Mouse (Mus musculus) cerebellum, postnatal 4 days (tissue): ENCODE data around the gene Dap.
A peak's percentile ranks its signal among the peaks of the same experiment; 100 is the strongest.

Experiments used
- DNase-seq, 2 experiments: peaks; one replicate each; pipeline ENCODE4 v3.0.0; 2022; ENCODE audit warnings: low spot score in 2 of 2, mixed read lengths in 1 of 2

The Dap gene

GRCm38 (mm10) chr15:31224135-31224761, at the start of gene Dap:
Gene Dap (plus strand): TSS chr15:31224314.
- peak; percentile 94 to 99 for DNase-seq

DNA sequence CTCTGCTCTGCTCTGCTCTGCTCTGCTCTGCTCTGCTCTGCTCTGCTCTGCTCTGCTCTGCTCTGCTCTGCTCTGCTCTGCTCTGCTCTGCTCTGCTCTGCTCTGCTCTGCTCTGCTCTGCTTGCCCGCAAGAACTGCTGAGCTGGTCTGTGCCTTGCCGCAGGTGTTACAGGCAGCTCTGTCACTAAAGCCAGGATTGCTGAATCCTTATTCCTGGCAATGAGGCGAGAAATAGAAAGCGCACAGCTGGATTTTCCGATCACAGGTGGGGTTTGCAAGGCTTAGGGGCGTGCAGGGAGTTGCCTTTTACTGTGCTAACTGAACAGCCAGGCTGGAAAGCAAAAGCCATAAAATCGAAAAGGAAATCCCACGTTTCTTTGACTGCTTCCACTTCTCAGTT, 47.5 kb upstream of the Dap start:
- no peak for DNase-seq

DNA sequence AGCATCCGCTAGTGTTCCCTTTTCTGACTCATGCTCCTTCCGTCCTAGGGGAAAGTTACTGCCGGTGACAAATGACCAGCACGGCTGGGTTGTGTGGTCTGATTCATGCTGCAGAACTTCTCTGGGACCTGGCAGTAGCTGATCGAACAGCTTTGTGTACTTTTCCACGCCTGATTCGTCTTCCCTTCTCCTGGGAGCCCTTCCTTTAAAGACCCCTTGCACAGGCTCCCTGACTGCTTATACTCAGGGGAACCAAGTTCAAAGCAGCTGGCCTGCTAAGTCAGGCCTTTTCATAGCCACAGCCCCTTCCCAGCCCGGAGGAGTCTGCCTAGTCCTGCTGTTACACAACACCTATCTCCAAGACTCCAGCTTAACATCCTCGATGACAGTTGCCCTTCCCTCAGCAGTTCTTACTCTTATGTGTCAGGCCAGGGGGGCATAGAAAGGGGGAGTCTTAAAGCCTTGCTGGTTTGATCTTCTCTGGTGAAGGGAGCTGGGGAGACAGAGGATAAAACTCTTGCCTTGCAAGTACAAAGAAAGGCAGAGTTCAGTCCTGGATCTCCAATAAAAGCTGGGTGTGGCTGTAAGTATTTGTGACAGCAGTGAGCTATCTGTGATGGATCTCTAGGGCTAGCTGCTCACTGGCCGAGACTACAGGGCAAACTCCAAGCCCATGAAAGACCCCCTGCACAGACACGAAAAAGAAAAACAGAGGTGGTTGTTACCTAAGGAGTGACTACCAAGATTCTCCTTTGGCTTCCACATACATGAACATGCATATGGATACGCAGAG, 39.3 kb upstream of the Dap start:
- no peak for DNase-seq

DNA sequence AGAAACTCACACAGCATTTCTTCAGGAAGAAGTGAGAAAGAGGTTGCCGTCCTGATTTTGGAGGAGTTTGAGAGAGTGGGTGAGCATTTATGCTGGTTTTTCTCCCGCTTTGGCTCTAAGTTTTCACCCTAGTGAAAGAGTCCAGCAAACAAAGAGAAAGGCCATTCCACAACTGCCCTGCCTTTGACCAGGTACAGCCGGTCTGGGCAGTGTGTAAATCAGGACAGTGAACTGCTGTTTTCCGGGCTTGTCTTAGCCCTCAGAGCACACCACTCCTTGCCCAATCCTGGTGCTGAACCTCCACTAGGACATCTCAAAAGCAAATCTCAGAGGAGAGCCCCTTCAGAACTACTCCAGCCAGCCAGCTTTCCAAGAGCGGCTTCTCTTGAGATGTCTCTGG, 38.6 kb upstream of the Dap start:
- DNase-seq: no peak

GRCm38 (mm10) chr15:31186371-31186901, 37.7 kb upstream of the Dap start:
- DNase-seq: no peak

GRCm38 (mm10) chr15:31192563-31192962, 31.6 kb upstream of the Dap start:
- no peak for DNase-seq

GRCm38 (mm10) chr15:31195776-31196175, 28.3 kb upstream of the Dap start:
- no peak for DNase-seq

DNA sequence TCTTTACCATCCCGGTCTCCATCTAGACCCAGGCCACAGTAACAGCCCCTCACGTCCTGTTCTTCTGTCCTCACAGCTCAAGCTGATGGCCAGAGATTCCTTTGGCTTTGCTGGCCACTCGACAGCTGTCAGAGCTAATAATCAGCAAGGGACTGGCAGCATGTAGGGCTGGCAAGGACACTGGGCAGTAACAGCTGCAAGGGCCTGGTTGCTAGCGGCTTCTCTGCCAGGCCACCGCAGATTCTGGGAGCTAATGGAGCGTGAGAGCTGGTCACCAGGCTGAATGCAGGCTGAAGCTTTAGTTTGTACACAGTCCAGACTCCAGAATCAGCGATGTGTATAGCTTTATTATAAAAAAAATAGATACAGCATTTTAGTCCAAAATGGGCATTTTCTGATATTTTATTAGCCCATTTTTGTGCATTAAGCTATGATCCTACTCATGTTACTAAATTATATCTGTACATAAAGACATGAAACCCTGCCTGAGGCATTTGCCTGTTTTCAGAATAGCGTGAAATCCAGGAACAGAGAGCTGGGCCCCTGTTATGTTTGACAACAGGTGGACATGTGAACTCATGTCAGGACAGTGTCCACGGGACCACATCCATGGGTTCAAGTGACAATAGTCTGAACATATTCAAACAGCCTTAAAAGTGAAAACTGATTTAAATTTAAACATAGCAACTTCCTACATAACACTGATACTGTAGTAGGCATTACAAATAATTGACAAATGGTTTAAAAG, 16.6 kb upstream of the Dap start:
- peak in 1 of 2 experiments; percentile 72 for DNase-seq

GRCm38 (mm10) chr15:31211910-31212309, 12.2 kb upstream of the Dap start:
- no peak for DNase-seq

- no peak for DNase-seq
These were observed 10.4 kb upstream of the Dap start for GRCm38 (mm10) chr15:31213619-31214270.

- no peak for DNase-seq
These were observed 1.9 kb upstream of the Dap start for GRCm38 (mm10) chr15:31222216-31222615.

DNA sequence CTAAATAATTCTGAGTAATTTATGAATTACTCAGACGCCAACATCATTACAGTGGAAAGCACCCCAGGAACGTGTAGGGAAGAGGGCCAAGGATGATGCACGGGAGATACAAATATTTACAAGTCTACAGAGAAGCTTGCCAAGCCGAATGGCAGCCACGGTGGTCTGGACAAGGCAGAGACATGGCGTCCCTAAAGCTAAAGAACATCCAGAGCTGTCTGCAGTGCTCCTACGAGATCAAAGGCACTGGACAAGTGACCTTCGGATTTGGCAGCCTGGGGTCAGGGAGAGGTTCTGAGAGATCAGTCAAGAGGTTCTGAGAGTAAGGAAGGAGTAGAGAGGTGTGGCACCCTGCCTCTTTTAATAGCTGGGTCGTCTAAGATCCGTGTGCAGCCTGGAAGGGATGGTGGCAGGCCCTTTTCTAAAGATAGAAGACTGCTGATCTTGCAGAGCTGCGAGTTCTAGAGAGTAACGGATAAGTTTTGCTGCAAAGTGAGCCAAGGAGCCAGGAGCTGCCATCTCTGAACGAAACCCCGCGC, 449 bp upstream of the Dap start:
- no peak for DNase-seq

GRCm38 (mm10) chr15:31224806-31225642, 910 bp downstream of the Dap start:
- no peak for DNase-seq

DNA sequence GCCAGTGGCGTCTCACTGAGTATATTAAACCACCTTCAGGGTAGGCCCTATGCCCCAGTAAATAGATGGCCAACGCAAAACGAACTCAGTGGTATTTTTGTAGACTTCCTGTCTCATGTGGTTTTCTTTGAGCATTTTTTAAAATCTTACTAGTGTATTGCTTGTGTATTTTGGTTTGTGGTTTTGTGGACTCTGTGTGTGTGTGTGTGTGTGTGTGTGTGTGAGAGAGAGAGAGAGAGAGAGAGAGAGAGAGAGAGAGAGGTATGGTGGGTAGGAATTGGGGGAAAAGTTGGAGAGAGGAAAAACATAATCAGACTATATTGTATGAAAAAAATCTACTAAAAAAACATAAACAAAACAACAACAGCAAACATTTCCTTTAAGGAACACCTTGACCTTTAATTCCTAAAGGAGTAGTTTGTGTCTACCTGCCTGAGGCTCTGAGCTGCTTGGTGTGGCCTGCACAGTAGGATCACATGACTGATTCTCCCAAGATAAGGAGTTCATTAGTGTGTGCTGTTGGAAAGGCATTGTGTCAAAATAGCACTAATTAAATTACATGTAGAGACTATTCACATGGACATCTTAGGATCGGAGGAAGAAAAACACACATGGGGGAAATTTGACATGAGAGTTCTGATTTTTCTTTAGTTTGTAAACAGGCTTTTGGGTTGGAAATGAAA, 1.7 kb downstream of the Dap start:
- DNase-seq: no peak

GRCm38 (mm10) chr15:31226464-31226863, 2.4 kb downstream of the Dap start:
- DNase-seq: no peak

- DNase-seq: no peak
These were observed 3.7 kb downstream of the Dap start for GRCm38 (mm10) chr15:31227793-31228192.

DNA sequence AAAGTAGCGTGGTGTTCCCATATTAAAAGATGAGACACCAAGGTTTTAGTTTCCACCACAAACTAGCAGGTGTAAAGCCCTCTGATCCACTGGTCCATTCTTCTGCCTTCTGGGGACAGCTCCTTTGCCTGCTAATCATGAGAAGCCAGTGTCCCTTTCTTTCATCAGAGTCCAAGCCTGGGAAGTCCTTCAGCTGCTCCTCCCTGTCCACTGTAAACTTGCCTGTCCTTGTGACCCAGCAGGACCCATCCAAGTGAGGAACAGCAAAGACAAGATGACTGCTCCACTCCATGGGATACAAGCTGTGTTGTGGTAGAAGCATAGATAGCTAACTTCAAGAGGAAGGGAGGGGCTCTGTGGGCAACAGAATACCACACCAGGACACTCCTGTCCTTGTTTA, 8.9 kb downstream of the Dap start:
- DNase-seq: no peak

DNA sequence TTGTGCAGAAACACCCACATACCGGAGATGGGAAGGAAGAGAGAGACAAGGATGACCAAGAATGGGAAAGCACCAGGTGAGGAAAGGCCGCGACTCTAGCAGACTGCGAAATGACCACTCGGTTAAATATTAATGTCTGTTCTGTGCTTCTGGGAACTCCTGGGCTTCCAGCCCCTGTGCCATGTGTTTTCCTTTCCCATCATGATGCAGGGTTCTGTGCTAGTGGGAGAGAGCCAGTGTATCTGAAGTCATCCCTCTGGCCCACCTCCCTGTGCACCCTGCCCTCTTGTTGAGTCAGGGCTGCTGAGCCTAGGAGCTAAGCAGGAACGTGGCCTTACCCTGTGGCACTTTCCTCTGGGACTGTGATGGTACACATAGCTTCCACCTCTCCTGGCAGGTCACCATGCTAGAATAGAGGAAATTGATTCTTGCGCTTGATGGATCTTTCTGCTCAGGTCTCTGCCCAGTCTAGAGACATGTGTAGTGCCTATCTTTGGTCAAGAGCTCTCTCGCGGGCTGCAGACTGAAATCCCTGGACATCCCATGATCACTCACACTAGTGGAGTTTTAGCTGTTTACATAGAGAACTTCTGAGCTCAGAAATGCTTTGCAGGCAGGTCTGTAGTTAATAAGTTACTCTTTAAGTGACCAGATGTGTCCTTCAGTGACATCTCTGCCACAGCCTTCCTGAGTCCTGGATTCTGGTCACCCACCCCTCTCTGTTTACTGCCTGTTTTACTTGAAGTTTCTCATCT, 11.9 kb downstream of the Dap start:
- no peak for DNase-seq

DNA sequence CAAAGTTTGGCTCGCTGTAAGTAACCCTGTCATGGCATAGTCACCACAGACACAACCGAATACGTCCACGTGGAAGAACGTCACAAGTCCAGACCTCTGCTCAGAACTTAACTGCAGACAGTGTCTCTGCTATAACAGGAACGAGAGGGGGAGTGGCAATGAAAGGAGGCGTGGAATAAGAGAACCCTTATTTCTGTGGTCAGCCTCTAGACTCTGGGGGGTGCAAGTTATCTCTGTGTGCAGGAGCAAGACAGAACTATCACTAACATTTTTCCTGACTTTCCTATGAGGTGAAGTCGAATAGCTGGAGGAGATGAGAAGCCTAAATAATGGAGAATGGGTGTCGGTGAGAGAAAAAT, 12.4 kb downstream of the Dap start:
- DNase-seq: no peak

GRCm38 (mm10) chr15:31237368-31237767, 13.3 kb downstream of the Dap start:
- DNase-seq: no peak
